Mouse (Mus musculus) thymus, adult 2 months (tissue): Measurements from ENCODE around the gene Ubald2. TPM values are rescaled to one million over a fixed set of nuclear protein-coding genes. Genes with fewer than 3 reads are reported as not detected.

Source experiments
- DNase-seq: peaks from one replicate; pipeline ENCODE4 v3.0.0; 2021
- H3K27ac ChIP-seq: fragments of 200-500 bp; 2 replicates; pipeline ENCODE4 v1.5.1; 2012; ENCODE audit warnings: low read length, control low read depth; ENCODE audit not compliant: control insufficient read depth, insufficient read depth
- H3K27me3 ChIP-seq: fragments of 200-500 bp; 2 replicates; pipeline ENCODE4 v1.6.1; 2012; ENCODE audit warnings: mild to moderate bottlenecking, low read length, moderate library complexity, mixed read lengths; ENCODE audit not compliant: control insufficient read depth, insufficient read depth
- H3K36me3 ChIP-seq: fragments of 200-500 bp; 2 replicates; pipeline ENCODE4 v1.6.1; 2012; ENCODE audit warnings: mild to moderate bottlenecking, low read length, moderate library complexity; ENCODE audit not compliant: control insufficient read depth, insufficient read depth
- H3K4me1 ChIP-seq: fragments of 200-500 bp; replicated peaks from 2 replicates; pipeline ENCODE4 v1.6.1; 2012; ENCODE audit warnings: low read length; ENCODE audit not compliant: control insufficient read depth, insufficient read depth
- H3K4me3 ChIP-seq: fragments of 200-500 bp; 2 replicates; pipeline ENCODE4 v1.5.1; 2012; ENCODE audit warnings: mild to moderate bottlenecking, low read length, control low read depth, moderate library complexity; ENCODE audit not compliant: control insufficient read depth, insufficient read depth
- CTCF ChIP-seq: fragments of 200-500 bp; IDR thresholded peaks from 2 replicates; pipeline ENCODE4 v1.5.1; 2012; ENCODE audit warnings: mild to moderate bottlenecking, control low read depth, low read length, moderate library complexity, borderline replicate concordance; ENCODE audit not compliant: control insufficient read depth, poor library complexity, insufficient read depth; ENCODE audit errors: extremely low read depth
- POLR2A ChIP-seq: fragments of 200-500 bp; IDR thresholded peaks from 2 replicates; pipeline ENCODE4 v1.6.1; 2012; ENCODE audit warnings: mild to moderate bottlenecking, low read length, control low read depth, moderate library complexity; ENCODE audit not compliant: control insufficient read depth, poor library complexity, insufficient read depth; ENCODE audit errors: extremely low read depth
- WGBS: fragments of 180-500 bp; shearing (Covaris S2); methylation state at CpG from one replicate; pipeline ENCODE4 v1.1.7; 2018; 5-methylcytosine and 5-hydroxymethylcytosine counted together
- polyA plus RNA-seq: library from polyadenylated mRNA; depleted of rRNA; stranded (reverse); fragments of >200 nt; gene quantifications from 2 replicates; pipeline ENCODE4 v1.2.3, GENCODE M21; 2012

Ubald2 gene
- polyA plus RNA-seq, 1 experiment, result 558 TPM

GRCm38 (mm10) chr11:116470896-116471295 is 37.0 kb downstream of the Ubald2 start:
- H3K4me1 ChIP-seq, result no peaks in the 10 kb centered on the region
- 95% methylated on average over 4 of the region's 4 CpGs for WGBS
- H3K36me3 ChIP-seq, result peaks cover 31% of the 10 kb centered on the region
- no peak for TF ChIP-seq CTCF
- no peak for TF ChIP-seq POLR2A
- DNase-seq, result no peak
- H3K4me3 ChIP-seq, result no peak overlapping the region
- no peak overlapping the region for H3K27ac ChIP-seq
- H3K27me3 ChIP-seq, result no peaks in the 10 kb centered on the region

GRCm38 (mm10) chr11:116472275-116472674 is 38.4 kb downstream of the Ubald2 start:
- no peak for TF ChIP-seq POLR2A
- no peak for TF ChIP-seq CTCF
- H3K4me3 ChIP-seq, result no peak overlapping the region
- peaks cover 45% of the 10 kb centered on the region for H3K36me3 ChIP-seq
- no peak for DNase-seq
- no peaks in the 10 kb centered on the region for H3K27me3 ChIP-seq
- no peak overlapping the region for H3K27ac ChIP-seq
- no peaks in the 10 kb centered on the region for H3K4me1 ChIP-seq
- WGBS, result 97% methylated on average over 4 of the region's 4 CpGs

GRCm38 (mm10) chr11:116476041-116476440 is 42.1 kb downstream of the Ubald2 start:
- Histone ChIP-seq H3K27ac (no peak overlapping the region), H3K27me3 (no peaks in the 10 kb centered on the region), H3K4me1 (no peaks in the 10 kb centered on the region), H3K36me3 (peaks cover 65% of the 10 kb centered on the region), H3K4me3 (no peak overlapping the region)
- TF ChIP-seq POLR2A, result no peak
- TF ChIP-seq CTCF, result no peak
- 96% methylated on average over 10 of the region's 10 CpGs for WGBS
- no peak for DNase-seq

GRCm38 (mm10) chr11:116476696-116477095 is 42.8 kb downstream of the Ubald2 start:
- DNase-seq, result no peak
- Histone ChIP-seq H3K27ac (no peak overlapping the region), H3K4me3 (no peak overlapping the region), H3K4me1 (no peaks in the 10 kb centered on the region), H3K27me3 (no peaks in the 10 kb centered on the region), H3K36me3 (peaks cover 63% of the 10 kb centered on the region)
- WGBS, result 99% methylated on average over 6 of the region's 6 CpGs
- TF ChIP-seq CTCF, result no peak

GRCm38 (mm10) chr11:116477160-116477759 is 43.4 kb downstream of the Ubald2 start:
- Histone ChIP-seq H3K4me1 (no peaks in the 10 kb centered on the region), H3K36me3 (peaks cover 57% of the 10 kb centered on the region)

GRCm38 (mm10) chr11:116478978-116479377 is 45.1 kb downstream of the Ubald2 start:
- TF ChIP-seq POLR2A, result no peak
- TF ChIP-seq CTCF, result no peak
- DNase-seq, result no peak
- H3K4me1 ChIP-seq, result no peaks in the 10 kb centered on the region
- H3K27me3 ChIP-seq, result no peaks in the 10 kb centered on the region
- peaks cover 47% of the 10 kb centered on the region for H3K36me3 ChIP-seq
- H3K27ac ChIP-seq, result no peak overlapping the region
- no peak overlapping the region for H3K4me3 ChIP-seq
- WGBS, result 90% methylated on average over 7 of the region's 7 CpGs

More at GRCm38 (mm10) chr11:116477160-116477759, 43.4 kb downstream of the Ubald2 start:
- no peak overlapping the region for H3K27ac ChIP-seq
- no peak for DNase-seq
- H3K27me3 ChIP-seq, result no peaks in the 10 kb centered on the region
- no peak overlapping the region for H3K4me3 ChIP-seq
- 96% methylated on average over 15 of the region's 15 CpGs for WGBS
- TF ChIP-seq POLR2A (no peak), CTCF (no peak)

GRCm38 (mm10) chr11:116479832-116480231 is 45.9 kb downstream of the Ubald2 start:
- no peak for DNase-seq
- H3K4me3 ChIP-seq, result no peak overlapping the region
- TF ChIP-seq CTCF, result no peak
- peaks cover 55% of the 10 kb centered on the region for H3K36me3 ChIP-seq
- no peak overlapping the region for H3K27ac ChIP-seq
- H3K4me1 ChIP-seq, result no peaks in the 10 kb centered on the region
- H3K27me3 ChIP-seq, result no peaks in the 10 kb centered on the region
- 96% methylated on average over 8 of the region's 8 CpGs for WGBS
